Mouse (Mus musculus): Measurements from ENCODE around the gene Krt17. TPM values are rescaled to one million over a fixed set of nuclear protein-coding genes. Genes with fewer than 3 reads are reported as not detected.

Krt17 gene
- total and polyA plus RNA-seq, 3 experiments: not detected

DNA sequence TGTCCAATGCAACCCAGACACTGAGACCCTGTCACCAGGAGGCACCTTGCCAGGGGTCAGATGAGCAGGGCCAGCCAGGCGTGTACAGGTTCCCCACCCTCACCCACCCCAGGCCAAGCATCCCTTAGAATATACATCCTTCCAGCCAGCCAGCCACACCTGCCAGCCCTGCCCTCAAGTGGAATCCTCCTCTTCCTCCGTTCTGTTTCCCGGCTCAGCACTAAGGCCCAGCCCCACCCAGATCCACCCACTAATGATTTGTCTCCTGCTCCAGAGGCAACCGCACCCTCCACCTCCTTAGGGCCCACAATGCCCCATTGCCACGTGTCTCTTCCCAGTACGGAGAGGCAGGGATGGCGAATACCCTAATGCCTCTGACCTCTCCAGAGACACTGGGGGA is 13.9 kb upstream of the Krt17 start:
- no peaks in the 10 kb centered on the region for H3K27me3 ChIP-seq (ENCODE audit: control insufficient read depth in 1 of 2, insufficient read depth in 2 of 2, low read length in 2 of 2)
- no peaks in the 10 kb centered on the region for H3K4me1 ChIP-seq (ENCODE audit: control insufficient read depth in 1 of 2, insufficient read depth in 2 of 2, low read length in 2 of 2)
- H3K27ac ChIP-seq (ENCODE audit: control insufficient read depth, low read depth, low read length): no peak overlapping the region
- DNase-seq (ENCODE audit: low read depth, low spot score): no peak
- H3K36me3 ChIP-seq (ENCODE audit: control insufficient read depth in 1 of 2, insufficient read depth in 2 of 2, low read length in 2 of 2): no peaks in the 10 kb centered on the region
- H3K79me2 ChIP-seq (ENCODE audit: control insufficient read depth, insufficient read depth, low read length, poor library complexity): no peaks in the 10 kb centered on the region
- no peak overlapping the region for H3K4me3 ChIP-seq (ENCODE audit: control insufficient read depth in 1 of 2, insufficient read depth in 1 of 2, low read depth in 2 of 2, low read length in 2 of 2)
- no peak overlapping the region for H3K9ac ChIP-seq (ENCODE audit: control insufficient read depth, low read depth, low read length, poor library complexity, severe bottlenecking)
- H3K9me3 ChIP-seq (replicated peaks; ENCODE audit: insufficient read depth, low read length): no peaks in the 10 kb centered on the region
- TF ChIP-seq TCF12 (IDR thresholded peaks at IDR 0.05; ENCODE audit: low read depth, low read length) (no peak), MAZ (IDR thresholded peaks at IDR 0.05; ENCODE audit: low read depth, low read length) (no peak), ETS1 (IDR thresholded peaks at IDR 0.05; ENCODE audit: low read depth, low read length) (no peak), NELFE (IDR thresholded peaks at IDR 0.05; ENCODE audit: low read depth, low read length) (no peak), TBP (IDR thresholded peaks at IDR 0.05; ENCODE audit: low read depth, low read length) (no peak), POLR2AphosphoS5 (IDR thresholded peaks at IDR 0.05; ENCODE audit: borderline replicate concordance, low read depth, low read length) (no peak), POLR2AphosphoS2 (IDR thresholded peaks at IDR 0.05; ENCODE audit: low read length) (no peak), ZNF384 (IDR thresholded peaks at IDR 0.05; ENCODE audit: low read depth, low read length) (no peak), EP300 (IDR thresholded peaks at IDR 0.05; ENCODE audit: low read depth in 1 of 2, low read length in 2 of 2) (no peak), MAFK (IDR thresholded peaks at IDR 0.05; ENCODE audit: borderline replicate concordance, low read depth, low read length) (no peak), ZMIZ1 (IDR thresholded peaks at IDR 0.05; ENCODE audit: low read depth, low read length) (no peak), TAL1 (IDR thresholded peaks at IDR 0.05; ENCODE audit: low read length) (no peak)

- H3K27me3 ChIP-seq (ENCODE audit: control insufficient read depth in 1 of 2, insufficient read depth in 2 of 2, low read length in 2 of 2): no peaks in the 10 kb centered on the region
- no peak overlapping the region for H3K4me3 ChIP-seq (ENCODE audit: control insufficient read depth in 1 of 2, insufficient read depth in 1 of 2, low read depth in 2 of 2, low read length in 2 of 2)
- TF ChIP-seq ZNF384 (IDR thresholded peaks at IDR 0.05; ENCODE audit: low read depth, low read length) (no peak), MAFK (IDR thresholded peaks at IDR 0.05; ENCODE audit: borderline replicate concordance, low read depth, low read length) (peak; percentile 17; the same call in 1 of the 2 replicates)
- H3K9me3 ChIP-seq (replicated peaks; ENCODE audit: insufficient read depth, low read length): no peaks in the 10 kb centered on the region
- H3K36me3 ChIP-seq (ENCODE audit: control insufficient read depth in 1 of 2, insufficient read depth in 2 of 2, low read length in 2 of 2): no peaks in the 10 kb centered on the region
- no peak overlapping the region for H3K27ac ChIP-seq (ENCODE audit: control insufficient read depth, low read depth, low read length)
- no peaks in the 10 kb centered on the region for H3K4me1 ChIP-seq (ENCODE audit: control insufficient read depth in 1 of 2, insufficient read depth in 2 of 2, low read length in 2 of 2)
- DNase-seq (ENCODE audit: low read depth, low spot score): no peak
- H3K9ac ChIP-seq (ENCODE audit: control insufficient read depth, low read depth, low read length, poor library complexity, severe bottlenecking): no peak overlapping the region
- no peaks in the 10 kb centered on the region for H3K79me2 ChIP-seq (ENCODE audit: control insufficient read depth, insufficient read depth, low read length, poor library complexity)
Observed at GRCm38 (mm10) chr11:100271878-100272277, 11.0 kb upstream of the Krt17 start.

GRCm38 (mm10) chr11:100269821-100270332 is 9.0 kb upstream of the Krt17 start, which contains the start of gene Krt42:
TSS of gene Krt42 (minus strand) at chr11:100269871.
- no peak within 1 kb of the TSS for H3K4me3 ChIP-seq (ENCODE audit: control insufficient read depth in 1 of 2, insufficient read depth in 1 of 2, low read depth in 2 of 2, low read length in 2 of 2)
- no peaks in the 10 kb centered on the region for H3K36me3 ChIP-seq (ENCODE audit: control insufficient read depth in 1 of 2, insufficient read depth in 2 of 2, low read length in 2 of 2)
- no peak within 1 kb of the TSS for H3K27ac ChIP-seq (ENCODE audit: control insufficient read depth, low read depth, low read length)
- no peak within 1 kb of the TSS for H3K9ac ChIP-seq (ENCODE audit: control insufficient read depth, low read depth, low read length, poor library complexity, severe bottlenecking)
- no peaks in the 10 kb centered on the region for H3K4me1 ChIP-seq (ENCODE audit: control insufficient read depth in 1 of 2, insufficient read depth in 2 of 2, low read length in 2 of 2)
- TF ChIP-seq TAL1 (IDR thresholded peaks at IDR 0.05; ENCODE audit: low read length): no peak
- no peak for TF ChIP-seq CHD2 (IDR thresholded peaks at IDR 0.05; ENCODE audit: low read length)
- TF ChIP-seq MYB (IDR thresholded peaks at IDR 0.05; ENCODE audit: low read depth, low read length): no peak
- TF ChIP-seq POLR2AphosphoS2 (IDR thresholded peaks at IDR 0.05; ENCODE audit: low read length): no peak
- no peak for TF ChIP-seq SMC3 (IDR thresholded peaks at IDR 0.05; ENCODE audit: low read depth, low read length)
- no peak for TF ChIP-seq EP300 (IDR thresholded peaks at IDR 0.05; ENCODE audit: low read depth in 1 of 2, low read length in 2 of 2)
- TF ChIP-seq UBTF (IDR thresholded peaks at IDR 0.05; ENCODE audit: borderline replicate concordance, insufficient read depth, low read depth, low read length): no peak
- no peak for TF ChIP-seq USF1 (IDR thresholded peaks at IDR 0.05; ENCODE audit: low read depth, low read length)
- no peak for TF ChIP-seq MAZ (IDR thresholded peaks at IDR 0.05; ENCODE audit: low read depth, low read length)
- no peak for TF ChIP-seq GATA1 (IDR thresholded peaks at IDR 0.05; ENCODE audit: low read depth, low read length)
- no peak for TF ChIP-seq JUND (IDR thresholded peaks at IDR 0.05; ENCODE audit: low read depth, low read length)
- TF ChIP-seq HCFC1 (IDR thresholded peaks at IDR 0.05; ENCODE audit: low read depth, low read length): no peak
- TF ChIP-seq ZNF384 (IDR thresholded peaks at IDR 0.05; ENCODE audit: low read depth, low read length): no peak
- TF ChIP-seq SIN3A (IDR thresholded peaks at IDR 0.05; ENCODE audit: low read length): no peak
- TF ChIP-seq TBP (IDR thresholded peaks at IDR 0.05; ENCODE audit: low read depth, low read length): no peak
- TF ChIP-seq NELFE (IDR thresholded peaks at IDR 0.05; ENCODE audit: low read depth, low read length): no peak
- TF ChIP-seq NRF1 (IDR thresholded peaks at IDR 0.05; ENCODE audit: insufficient read depth, low read depth, low read length, poor library complexity, severe bottlenecking): no peak
- TF ChIP-seq MAFK (IDR thresholded peaks at IDR 0.05; ENCODE audit: borderline replicate concordance, low read depth, low read length): no peak
- TF ChIP-seq MYC (IDR thresholded peaks at IDR 0.05; ENCODE audit: low read depth, low read length): no peak
- no peak for TF ChIP-seq E2F4 (IDR thresholded peaks at IDR 0.05; ENCODE audit: borderline replicate concordance, low read depth, low read length)
- H3K79me2 ChIP-seq (ENCODE audit: control insufficient read depth, insufficient read depth, low read length, poor library complexity): no peaks in the 10 kb centered on the region
- no peaks in the 10 kb centered on the region for H3K9me3 ChIP-seq (replicated peaks; ENCODE audit: insufficient read depth, low read length)
- no peak for DNase-seq (ENCODE audit: low read depth, low spot score)
- H3K27me3 ChIP-seq (ENCODE audit: control insufficient read depth in 1 of 2, insufficient read depth in 2 of 2, low read length in 2 of 2): no peaks in the 10 kb centered on the region

All from MEL (cell line).